Mouse (Mus musculus) central nervous system, embryonic 18 days (tissue): ENCODE data around the gene Fam198b. TPM values are rescaled to one million over a fixed set of nuclear protein-coding genes. Genes with fewer than 3 reads are reported as not detected.

Experiments used
- polyA plus RNA-seq: library from polyadenylated mRNA; depleted of rRNA; stranded (reverse); fragments of >200 nt; gene quantifications from 2 replicates; pipeline ENCODE4 v1.2.3, GENCODE M21; 2012; rRNA removed

Fam198b gene
- polyA plus RNA-seq: 0.88 and 2.1 TPM in 2 replicates

DNA sequence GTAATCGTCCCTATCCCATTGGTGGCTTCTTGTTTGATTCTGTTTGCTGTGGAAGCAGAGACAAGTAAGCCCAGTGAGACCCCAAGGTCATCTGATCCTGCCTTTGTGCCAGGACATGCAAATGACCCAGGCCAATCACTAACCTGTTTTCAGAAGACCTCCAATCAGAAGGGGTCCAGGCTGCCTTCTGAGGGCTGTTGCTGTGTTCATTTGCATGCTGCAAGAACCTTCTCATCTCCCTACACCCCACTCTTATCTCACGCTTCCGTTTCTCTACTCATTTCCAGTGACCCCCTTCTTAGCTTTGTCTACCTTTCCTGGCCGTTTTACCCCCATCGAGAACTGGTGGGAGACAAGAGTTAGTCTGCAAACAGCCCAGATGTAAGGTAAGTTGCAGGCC is at the start of gene Fam198b:
Gene Fam198b (plus strand): TSS at position 229 of the 400 bp plus-strand sequence.

DNA sequence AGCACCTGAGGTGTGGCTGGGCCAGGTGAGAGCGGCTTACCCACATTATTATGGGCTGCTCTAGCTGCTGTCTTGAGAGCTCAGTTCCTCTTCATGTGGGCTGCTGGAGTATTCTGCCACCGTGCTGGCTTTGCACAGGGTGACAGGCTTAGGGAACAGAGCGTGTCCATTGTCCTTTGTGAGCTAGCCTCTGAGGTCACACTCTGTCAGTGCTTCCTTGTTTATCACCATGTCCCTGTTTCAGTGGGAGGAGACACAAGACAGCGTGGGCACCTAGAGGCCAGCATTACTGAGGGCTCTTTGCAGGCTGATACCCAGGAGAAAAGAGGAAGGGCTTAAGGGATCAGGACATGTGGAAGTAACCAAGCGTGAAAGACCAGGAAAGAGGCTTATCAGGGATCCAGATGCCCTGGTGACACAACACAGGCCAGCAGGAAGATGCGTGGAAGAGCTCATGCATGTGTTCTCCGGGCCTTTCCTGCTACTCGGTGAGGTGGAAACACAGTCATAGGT is 31.6 kb upstream of the Fam198b start, which contains the start of gene Tmem144:
Gene Tmem144 (minus strand): TSS at position 120 of the 513 bp plus-strand sequence.

Other genes with a start within 250 kb of the Fam198b start
- gene Rxfp1, start 146.7 kb upstream of the Fam198b start, polyA plus RNA-seq: 2.4 and 2.6 TPM in 2 replicates
- 0.31 and 0.44 TPM in 2 replicates for gene Tmem144, start 31.8 kb upstream of the Fam198b start, polyA plus RNA-seq